Mouse (Mus musculus) stomach, embryonic 14.5 days (tissue): ENCODE measurements around the gene Mmab. TPM values are rescaled to one million over a fixed set of nuclear protein-coding genes. Genes with fewer than 3 reads are reported as not detected.

Experiments used
- ATAC-seq: fragments of 200-750 bp; cut with Nextera tagmentation; 2 replicates; pipeline ENCODE4 v1.8.0; 2017; ENCODE audit warnings: low read depth, moderate TSS enrichment; ENCODE audit not compliant: insufficient number of reproducible peaks, insufficient read depth, low FRiP score
- H3K27ac ChIP-seq: fragments of 300-500 bp; sonication (generic); 2 replicates; pipeline ENCODE4 v1.5.1; 2014; ENCODE audit warnings: mild to moderate bottlenecking, low read length, moderate library complexity, mixed read lengths
- H3K27me3 ChIP-seq: fragments of 300-500 bp; sonication (generic); 2 replicates; pipeline ENCODE4 v1.6.1; 2014; ENCODE audit warnings: low read length, control low read depth, mixed read lengths; ENCODE audit not compliant: control insufficient read depth, insufficient read depth
- H3K36me3 ChIP-seq: fragments of 300-500 bp; sonication (generic); 2 replicates; pipeline ENCODE4 v1.6.1; 2014; ENCODE audit warnings: mild to moderate bottlenecking, control low read depth, low read length, moderate library complexity, mixed read lengths; ENCODE audit not compliant: control insufficient read depth, insufficient read depth
- H3K4me1 ChIP-seq: fragments of 300-500 bp; sonication (generic); 2 replicates; pipeline ENCODE4 v1.6.1; 2014; ENCODE audit warnings: low read length, control low read depth, mixed read lengths; ENCODE audit not compliant: control insufficient read depth, insufficient read depth
- H3K4me2 ChIP-seq: fragments of 300-500 bp; sonication (generic); replicated peaks from 2 replicates; pipeline ENCODE4 v1.6.1; 2014; ENCODE audit warnings: low read depth, low read length, control low read depth
- H3K4me3 ChIP-seq: fragments of 300-500 bp; sonication (generic); 2 replicates; pipeline ENCODE4 v1.5.1; 2014; ENCODE audit warnings: low read depth, low read length, control low read depth
- H3K9ac ChIP-seq: fragments of 300-500 bp; sonication (generic); replicated peaks from 2 replicates; pipeline ENCODE4 v1.6.1; 2014; ENCODE audit warnings: low read depth, mild to moderate bottlenecking, control low read depth, low read length, moderate library complexity, mixed read lengths
- H3K9me3 ChIP-seq: fragments of 300-500 bp; sonication (generic); 2 replicates; pipeline ENCODE4 v1.6.1; 2016; ENCODE audit warnings: low read depth, low read length, control low read depth; ENCODE audit not compliant: control insufficient read depth
- WGBS: fragments of 180-500 bp; shearing (Covaris S2); extraction: QIAGEN DNeasy Blood & Tissue Kit; methylation state at CpG from one replicate; pipeline ENCODE4 v1.1.7; 2014; 5-methylcytosine and 5-hydroxymethylcytosine counted together
- polyA plus RNA-seq: library from polyadenylated mRNA; unstranded; fragments of >200 nt; fragmentation: Nextera tagmentation; extraction: Ambion mirVana; gene quantifications from 2 replicates; pipeline ENCODE4 v1.2.1, GENCODE M21; 2014

Gene Mmab
- polyA plus RNA-seq, 1 experiment from 2014 or later: 27.8 TPM

GRCm38 (mm10) chr5:114422591-114422990 is 21.3 kb downstream of the Mmab start:
- no peak overlapping the region for H3K4me3 ChIP-seq
- no peaks in the 10 kb centered on the region for H3K27me3 ChIP-seq
- no peaks in the 10 kb centered on the region for H3K9me3 ChIP-seq
- 0 out of 2 replicates have a peak, but pooled peaks cover 4% of the 10 kb centered on the region for H3K4me1 ChIP-seq
- H3K36me3 ChIP-seq: peaks cover 30% of the 10 kb centered on the region
- no peak overlapping the region for H3K4me2 ChIP-seq
- no peak overlapping the region for H3K27ac ChIP-seq
- ATAC-seq: no peak
- H3K9ac ChIP-seq: no peak overlapping the region
- 16% methylated on average over 5 of the region's 5 CpGs for WGBS

DNA sequence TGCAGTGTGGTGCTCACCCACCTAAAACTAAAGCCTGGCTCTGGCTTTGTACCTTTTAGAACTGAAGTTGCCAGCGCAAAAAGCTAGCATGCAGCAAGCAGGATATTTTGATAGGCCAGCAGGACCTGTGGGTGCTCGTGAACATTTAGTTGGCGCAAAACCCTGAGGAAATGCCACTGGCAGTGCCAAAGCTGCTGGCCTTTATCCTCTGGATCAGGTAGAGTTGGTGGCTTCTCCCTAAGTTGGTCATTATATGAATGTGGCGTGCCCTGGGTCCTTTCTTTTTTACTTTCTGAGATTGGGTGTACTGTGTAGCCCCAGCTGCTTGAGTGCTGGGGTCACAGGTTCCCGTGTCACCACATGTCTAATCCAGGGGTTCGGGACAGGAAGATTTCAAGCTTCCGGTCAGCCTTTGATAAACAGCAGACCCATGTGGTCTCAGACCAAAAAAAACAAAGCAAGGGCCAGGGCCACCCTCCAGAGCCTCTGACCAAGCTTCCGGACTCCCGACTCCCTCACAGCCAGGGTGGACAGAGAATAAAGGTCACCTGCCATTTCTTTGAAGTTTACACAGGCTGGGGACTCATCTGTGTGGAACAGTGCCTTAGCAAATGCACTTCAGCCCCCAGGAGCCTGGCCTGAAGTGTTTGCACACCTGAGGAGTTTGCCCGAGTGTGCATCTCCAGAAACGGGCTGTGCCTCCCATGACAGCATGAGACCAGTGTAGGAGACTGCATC is 22.1 kb downstream of the Mmab start:
- no peak overlapping the region for H3K4me2 ChIP-seq
- 0 out of 2 replicates have a peak, but pooled peaks cover 4% of the 10 kb centered on the region for H3K4me1 ChIP-seq
- no peak overlapping the region for H3K4me3 ChIP-seq
- 62% methylated on average over 11 of the region's 11 CpGs for WGBS
- H3K9me3 ChIP-seq: no peaks in the 10 kb centered on the region
- no peak overlapping the region for H3K9ac ChIP-seq
- ATAC-seq: no peak; the same call in 1 of the 2 replicates
- H3K36me3 ChIP-seq: peaks cover 39% of the 10 kb centered on the region
- H3K27ac ChIP-seq: no peak overlapping the region
- no peaks in the 10 kb centered on the region for H3K27me3 ChIP-seq

DNA sequence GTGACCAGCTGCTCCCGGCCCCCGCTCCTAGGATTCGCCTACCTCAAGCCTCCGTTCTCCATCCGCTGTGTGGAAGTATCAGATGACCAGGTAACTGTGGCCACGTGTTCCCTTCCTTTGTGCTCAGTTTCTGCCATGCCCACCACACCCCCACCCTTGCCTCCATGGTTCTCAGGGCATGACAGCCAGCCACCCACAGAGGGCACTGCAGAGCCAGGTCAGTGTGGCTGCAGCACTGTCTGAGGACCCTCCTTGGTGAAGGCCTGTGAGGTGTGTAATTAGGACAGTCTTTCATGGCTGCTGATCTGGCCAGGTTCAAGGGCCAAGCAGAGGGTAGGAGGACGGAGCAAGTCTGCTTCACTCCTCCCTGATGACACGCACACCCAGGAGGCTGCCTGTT is 25.3 kb downstream of the Mmab start:
- Histone ChIP-seq H3K4me2 (no peak overlapping the region), H3K9me3 (no peaks in the 10 kb centered on the region), H3K27ac (no peak overlapping the region), H3K27me3 (no peaks in the 10 kb centered on the region), H3K4me1 (0 out of 2 replicates have a peak, but pooled peaks cover 4% of the 10 kb centered on the region), H3K4me3 (no peak overlapping the region), H3K36me3 (peaks cover 60% of the 10 kb centered on the region), H3K9ac (no peak overlapping the region)
- 79% methylated on average over 8 of the region's 8 CpGs for WGBS
- no peak for ATAC-seq

- H3K36me3 ChIP-seq: peaks cover 71% of the 10 kb centered on the region
- no peak for ATAC-seq
- no peak overlapping the region for H3K4me2 ChIP-seq
- no peaks in the 10 kb centered on the region for H3K4me1 ChIP-seq
- no peak overlapping the region for H3K4me3 ChIP-seq
- H3K27ac ChIP-seq: no peak overlapping the region
- no peaks in the 10 kb centered on the region for H3K9me3 ChIP-seq
- H3K27me3 ChIP-seq: no peaks in the 10 kb centered on the region
- H3K9ac ChIP-seq: no peak overlapping the region
- WGBS: 90% methylated on average over 8 of the region's 8 CpGs
These were observed 27.0 kb downstream of the Mmab start for GRCm38 (mm10) chr5:114416855-114417254.

GRCm38 (mm10) chr5:114415606-114416005 is 28.3 kb downstream of the Mmab start:
- 93% methylated on average over 5 of the region's 5 CpGs for WGBS
- no peak for ATAC-seq
- no peak overlapping the region for H3K27ac ChIP-seq

DNA sequence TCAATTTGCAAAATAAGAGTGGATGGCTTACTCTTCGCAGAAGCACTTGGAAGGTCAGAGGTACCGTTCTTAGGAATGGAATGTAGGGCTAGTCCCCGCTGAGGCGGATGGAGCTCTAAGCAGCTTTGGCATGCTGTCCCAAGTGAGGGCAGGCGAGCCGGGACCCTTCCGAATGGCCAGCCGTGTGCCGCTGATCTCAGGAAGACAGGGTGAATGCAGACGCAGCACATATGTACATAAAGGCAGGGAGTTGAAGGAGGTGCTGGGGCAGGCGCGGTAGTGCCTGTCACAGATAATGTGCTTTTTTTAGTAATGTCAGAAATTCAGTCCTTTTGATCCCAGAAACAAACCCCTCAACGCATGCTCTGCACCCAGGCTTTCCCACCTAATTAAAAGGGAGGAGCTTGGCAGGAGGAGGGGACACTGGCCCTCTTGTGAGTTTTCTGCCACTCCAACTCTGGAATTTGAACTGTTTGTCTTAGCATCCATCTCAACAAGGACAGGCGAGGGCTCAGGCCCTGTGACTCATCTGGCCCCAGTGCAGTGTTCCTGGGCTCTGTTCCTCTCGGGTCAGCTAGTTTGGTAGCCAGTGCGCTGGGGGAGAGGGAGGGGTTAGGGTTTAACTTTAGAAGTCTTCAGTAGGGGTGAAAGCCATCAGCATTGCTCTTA is 30.7 kb downstream of the Mmab start:
- Histone ChIP-seq H3K36me3 (peaks cover 83% of the 10 kb centered on the region), H3K27ac (no peak overlapping the region), H3K27me3 (no peaks in the 10 kb centered on the region), H3K4me2 (no peak overlapping the region), H3K4me3 (no peak overlapping the region), H3K9ac (no peak overlapping the region), H3K9me3 (no peaks in the 10 kb centered on the region), H3K4me1 (no peaks in the 10 kb centered on the region)
- 43% methylated on average over 16 of the region's 16 CpGs for WGBS
- peak; percentile 29; the same call in 1 of the 2 replicates for ATAC-seq

More at GRCm38 (mm10) chr5:114415606-114416005, 28.3 kb downstream of the Mmab start:
- Histone ChIP-seq H3K27me3 (no peaks in the 10 kb centered on the region), H3K4me3 (no peak overlapping the region), H3K4me2 (no peak overlapping the region), H3K36me3 (peaks cover 82% of the 10 kb centered on the region), H3K4me1 (no peaks in the 10 kb centered on the region), H3K9me3 (no peaks in the 10 kb centered on the region), H3K9ac (no peak overlapping the region)

DNA sequence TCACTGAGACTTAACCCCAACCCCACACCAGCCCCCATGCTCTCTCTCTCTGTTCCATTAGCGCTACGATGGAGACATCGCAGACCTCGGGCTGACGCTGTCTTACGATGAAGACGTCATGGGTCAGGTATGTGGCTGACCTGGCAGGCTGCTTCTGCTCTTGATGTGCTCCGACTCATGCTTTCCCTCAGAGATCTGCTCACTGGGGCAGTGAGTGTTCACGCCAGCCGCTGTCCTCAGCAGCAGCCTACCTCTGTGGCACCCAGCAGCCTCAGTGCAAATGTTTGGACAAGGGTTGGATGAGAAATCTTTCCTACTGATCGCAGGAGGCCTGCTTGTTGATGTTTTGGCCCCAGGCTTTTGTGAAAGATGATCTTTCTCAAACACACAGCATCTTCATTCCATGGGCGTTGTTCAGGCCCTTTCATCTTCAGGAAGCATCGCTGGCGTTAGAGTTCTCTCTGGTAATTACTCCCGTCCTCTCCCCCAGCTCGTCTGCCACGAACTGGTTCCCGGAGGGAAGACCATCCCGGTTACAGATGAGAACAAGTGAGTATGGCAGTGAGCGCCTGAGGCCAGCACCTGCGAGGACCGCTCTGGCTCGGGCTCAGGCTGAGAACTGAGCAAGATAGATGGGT is 31.4 kb downstream of the Mmab start:
- 54% methylated on average over 23 of the region's 23 CpGs for WGBS
- Histone ChIP-seq H3K27me3 (no peaks in the 10 kb centered on the region), H3K27ac (no peak overlapping the region), H3K9me3 (no peaks in the 10 kb centered on the region), H3K4me2 (no peak overlapping the region), H3K4me3 (no peak overlapping the region), H3K36me3 (peaks cover 83% of the 10 kb centered on the region), H3K4me1 (no peaks in the 10 kb centered on the region), H3K9ac (no peak overlapping the region)
- ATAC-seq: no peak

DNA sequence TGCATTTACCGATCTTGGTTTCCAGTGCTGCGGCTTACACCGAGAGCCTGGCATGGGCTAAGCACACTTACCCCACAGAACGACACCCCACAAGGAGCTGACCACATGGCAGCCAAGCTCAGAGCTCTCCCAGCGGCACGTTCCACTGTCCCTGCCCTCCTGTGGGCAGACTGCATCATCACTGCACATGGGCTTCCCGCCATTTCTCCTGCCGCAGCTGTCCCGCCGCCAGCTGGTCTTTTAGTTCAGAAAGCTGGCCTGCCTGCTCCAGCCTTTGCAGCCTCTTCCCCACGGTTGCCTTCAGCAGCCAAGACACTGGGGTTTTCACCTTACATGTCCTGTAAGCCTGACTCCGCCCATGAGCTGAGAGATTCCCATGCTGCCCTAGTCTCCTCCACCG is 33.4 kb downstream of the Mmab start:
- Histone ChIP-seq H3K4me1 (no peaks in the 10 kb centered on the region), H3K9me3 (no peaks in the 10 kb centered on the region), H3K4me2 (no peak overlapping the region), H3K27me3 (no peaks in the 10 kb centered on the region), H3K4me3 (no peak overlapping the region), H3K9ac (no peak overlapping the region), H3K36me3 (peaks cover 81% of the 10 kb centered on the region), H3K27ac (no peak overlapping the region)
- 90% methylated on average over 13 of the region's 13 CpGs for WGBS
- ATAC-seq: no peak
